Mouse (Mus musculus) adrenal gland, postnatal 36 days (tissue): ENCODE data around the gene Rasip1. TPM values are rescaled to one million over a fixed set of nuclear protein-coding genes. Genes with fewer than 3 reads are reported as not detected.

ENCODE experiments used
- DNase-seq, 2 experiments: peaks; one replicate each; pipeline ENCODE4 v3.0.0; 2021; ENCODE audit warnings: mixed read lengths in 1 of 2
- total RNA-seq, 2 experiments: library from RNA; stranded (reverse); gene quantifications; 2 replicates each; pipeline ENCODE4 v1.2.3; 2021

Rasip1 gene
- total RNA-seq, 2 experiments from 2014 or later, result 18.7 to 26.0 TPM

DNA sequence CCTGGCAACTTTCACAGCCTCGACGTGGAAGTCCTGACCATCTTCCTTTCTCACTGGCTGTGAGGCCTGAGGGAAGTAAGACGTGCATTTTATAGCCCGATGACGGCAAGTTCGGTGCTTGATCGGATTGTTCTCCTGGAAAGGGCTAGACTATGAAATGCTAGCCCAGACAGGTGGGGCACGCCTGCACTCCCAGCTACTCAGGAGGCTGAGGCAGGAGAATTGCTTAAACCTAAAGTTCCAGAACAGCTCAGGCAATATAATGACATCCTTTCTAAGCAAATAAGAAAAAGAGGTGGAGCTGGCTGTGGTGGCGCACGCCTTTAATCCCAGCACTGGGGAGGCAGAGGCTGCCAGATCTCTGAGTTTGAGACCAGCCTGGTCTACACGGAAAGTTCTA, 3.8 kb upstream of the Rasip1 start:
- DNase-seq, result no peak

- DNase-seq, result no peak
Measured at GRCm38 (mm10) chr7:45624718-45625117, 2.6 kb upstream of the Rasip1 start.

- DNase-seq, result no peak
Measured at GRCm38 (mm10) chr7:45625481-45625880, 1.8 kb upstream of the Rasip1 start.

- DNase-seq, result no peak
Measured at GRCm38 (mm10) chr7:45626571-45627076, 664 bp upstream of the Rasip1 start.

DNA sequence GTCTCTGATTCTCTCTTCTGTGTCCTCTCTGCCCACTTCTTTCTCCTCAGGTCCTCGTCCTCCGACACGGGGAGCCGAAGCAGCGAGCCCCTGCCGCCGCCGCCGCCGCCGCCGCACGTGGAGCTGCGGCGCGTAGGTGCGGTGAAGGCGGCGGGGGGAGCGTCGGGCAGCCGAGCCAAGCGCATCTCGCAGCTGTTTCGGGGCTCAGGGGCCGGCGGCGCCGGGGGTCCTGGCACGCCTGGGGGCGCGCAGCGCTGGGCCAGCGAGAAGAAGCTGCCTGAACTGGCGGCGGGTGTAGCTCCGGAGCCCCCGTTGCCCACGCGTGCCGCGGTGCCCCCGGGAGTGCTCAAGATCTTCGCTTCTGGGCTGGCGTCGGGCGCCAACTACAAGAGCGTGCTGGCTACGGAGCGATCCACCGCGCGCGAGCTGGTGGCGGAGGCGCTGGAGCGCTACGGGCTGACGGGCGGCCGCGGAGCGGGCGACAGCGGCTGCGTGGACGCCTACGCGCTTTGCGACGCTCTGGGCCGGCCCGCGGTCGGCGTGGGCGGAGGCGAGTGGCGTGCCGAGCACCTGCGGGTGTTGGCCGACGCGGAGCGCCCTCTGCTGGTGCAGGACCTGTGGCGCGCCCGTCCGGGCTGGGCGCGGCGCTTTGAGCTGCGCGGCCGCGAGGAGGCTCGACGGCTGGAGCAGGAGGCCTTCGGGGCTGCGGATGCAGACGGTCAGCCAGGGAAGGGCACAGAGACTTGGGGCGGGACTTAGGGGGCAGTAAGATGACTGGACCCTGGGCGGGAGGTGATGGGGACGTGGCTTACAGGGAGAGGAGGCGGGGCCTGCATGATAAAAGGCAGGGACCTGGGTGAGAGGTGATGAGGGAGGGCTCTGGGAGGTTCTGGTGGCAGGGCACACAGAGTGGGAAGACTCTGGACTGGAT, 1.3 kb downstream of the Rasip1 start:
- DNase-seq, result peak; percentile 95 to 97

DNA sequence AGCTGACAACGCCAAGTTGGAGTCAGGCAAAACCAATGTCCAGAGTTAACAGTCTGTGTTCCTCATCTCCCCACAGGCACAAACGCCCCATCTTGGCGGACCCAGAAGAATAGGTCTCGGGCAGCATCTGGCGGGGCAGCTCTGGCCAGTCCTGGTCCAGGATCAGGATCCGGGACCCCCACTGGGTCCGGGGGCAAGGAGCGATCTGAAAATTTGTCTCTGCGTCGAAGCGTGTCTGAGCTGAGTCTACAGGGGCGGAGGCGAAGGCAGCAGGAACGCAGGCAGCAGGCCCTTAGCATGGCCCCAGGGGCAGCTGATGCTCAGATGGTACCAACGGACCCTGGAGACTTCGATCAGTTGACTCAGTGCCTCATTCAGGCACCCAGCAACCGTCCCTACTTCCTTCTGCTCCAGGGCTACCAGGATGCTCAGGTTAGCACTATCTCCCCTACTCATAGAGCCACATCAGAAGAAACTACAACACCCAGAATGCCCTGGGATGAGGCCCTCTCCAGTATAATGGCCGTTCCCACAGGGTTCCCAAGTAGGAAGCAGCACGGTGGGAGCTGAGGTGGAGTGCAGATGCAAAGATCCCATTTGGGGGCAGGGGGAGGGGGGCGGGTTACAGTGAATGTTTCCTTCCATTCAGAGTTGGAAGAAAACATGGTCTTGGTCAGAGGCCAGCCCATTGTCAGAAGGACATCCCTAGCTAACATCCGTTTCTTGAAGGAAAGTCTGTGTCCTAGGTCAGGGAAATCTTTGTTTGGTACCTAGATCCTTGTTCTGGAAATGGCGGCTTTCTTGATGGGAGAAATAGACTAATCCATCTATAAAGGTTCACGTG, 3.0 kb downstream of the Rasip1 start:
- DNase-seq, result no peak

DNA sequence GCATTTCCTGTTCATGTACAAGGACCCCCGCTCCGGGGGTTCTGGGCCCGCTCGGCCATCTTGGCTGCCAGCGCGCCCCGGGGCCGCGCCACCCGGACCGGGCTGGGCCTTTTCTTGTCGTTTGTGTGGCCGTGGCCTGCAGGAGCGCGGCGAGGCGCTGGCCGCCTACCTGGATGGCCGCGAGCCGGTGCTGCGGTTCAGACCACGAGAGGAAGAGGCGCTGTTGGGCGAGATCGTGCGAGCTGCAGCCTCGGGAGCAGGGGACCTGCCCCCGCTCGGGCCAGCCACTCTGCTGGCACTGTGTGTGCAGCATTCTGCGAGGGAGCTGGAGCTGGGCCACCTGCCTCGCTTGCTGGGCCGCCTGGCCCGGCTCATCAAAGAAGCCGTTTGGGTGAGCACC, 5.2 kb downstream of the Rasip1 start:
- DNase-seq, result peak in 1 of 2 experiments; percentile 41

GRCm38 (mm10) chr7:45634946-45635681, 7.8 kb downstream of the Rasip1 start:
- DNase-seq, result no peak

DNA sequence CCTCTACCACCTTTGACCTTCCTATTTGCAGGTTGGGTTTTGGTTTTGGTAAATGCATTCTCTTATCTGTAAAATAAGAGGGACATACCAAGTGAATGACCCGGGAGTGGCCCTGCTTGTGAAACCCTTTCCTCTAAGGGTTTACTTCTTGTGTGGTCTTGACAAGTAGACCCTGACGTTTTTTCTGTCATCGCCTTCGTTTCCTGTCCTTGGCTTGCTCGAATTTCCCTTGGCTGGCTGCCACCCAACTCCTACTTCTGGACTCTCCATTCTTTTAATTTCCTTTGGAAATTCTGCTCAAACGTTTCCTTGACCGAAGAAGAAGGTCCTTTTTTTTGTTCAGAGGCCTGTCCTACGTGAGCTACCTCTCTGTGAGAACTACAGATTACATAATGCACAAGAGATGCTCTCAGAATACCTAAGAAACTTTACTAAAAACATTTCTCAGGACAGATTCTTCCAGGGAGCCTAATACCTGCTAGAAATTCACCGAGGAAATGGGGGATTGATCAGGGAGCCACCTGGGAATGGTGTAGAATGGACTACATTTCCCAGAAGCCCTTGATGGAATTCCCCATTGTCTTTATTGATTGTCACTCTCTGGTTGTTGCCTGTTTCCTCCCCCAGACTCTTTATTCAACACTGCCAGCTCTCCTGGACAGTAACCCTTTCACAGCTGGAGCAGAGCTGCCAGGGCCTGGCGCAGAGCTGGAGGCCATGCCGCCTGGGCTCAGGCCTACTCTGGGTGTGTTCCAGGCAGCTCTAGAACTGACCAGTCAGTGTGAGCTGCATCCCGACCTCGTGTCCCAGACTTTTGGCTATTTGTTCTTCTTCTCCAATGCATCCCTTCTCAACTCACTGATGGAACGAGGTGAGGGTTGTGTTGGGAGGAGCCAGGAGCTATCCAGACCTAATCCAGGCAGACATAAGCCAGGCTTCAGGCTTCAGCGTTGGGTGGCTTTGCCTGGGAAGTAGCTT, 8.7 kb downstream of the Rasip1 start:
- peak; percentile 74 to 75 for DNase-seq

GRCm38 (mm10) chr7:45637710-45638109, 10.4 kb downstream of the Rasip1 start:
- no peak for DNase-seq

GRCm38 (mm10) chr7:45638623-45639401, 11.5 kb downstream of the Rasip1 start:
- peak; percentile 93 to 94 for DNase-seq

DNA sequence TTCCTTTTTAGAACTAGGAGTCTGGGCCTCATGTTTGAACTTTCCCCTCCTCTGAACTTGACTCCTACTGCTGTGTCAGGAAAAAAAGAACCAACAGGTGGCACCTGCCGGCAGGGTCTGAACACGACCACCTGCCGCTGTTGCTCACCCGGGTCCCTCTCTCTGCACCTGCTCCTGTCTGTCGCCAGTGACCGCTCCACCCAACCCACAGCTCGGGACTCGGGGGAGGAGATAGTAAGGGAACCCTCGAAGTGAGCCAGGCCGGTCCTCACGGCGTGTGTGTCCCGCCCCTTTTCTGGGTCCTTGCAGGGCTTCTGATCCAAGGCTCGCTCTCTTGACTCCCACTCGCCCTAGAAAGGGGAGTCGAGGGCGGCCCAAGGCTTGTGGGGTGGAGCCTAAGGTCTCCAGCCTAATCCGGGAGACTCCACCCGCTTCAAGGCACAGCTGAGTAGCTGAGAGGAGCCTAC, 12.3 kb downstream of the Rasip1 start, which contains the start of gene Mamstr:
Gene Mamstr, plus strand, starts transcription at position 417 of the 467 bp plus-strand sequence.
- no peak for DNase-seq

DNA sequence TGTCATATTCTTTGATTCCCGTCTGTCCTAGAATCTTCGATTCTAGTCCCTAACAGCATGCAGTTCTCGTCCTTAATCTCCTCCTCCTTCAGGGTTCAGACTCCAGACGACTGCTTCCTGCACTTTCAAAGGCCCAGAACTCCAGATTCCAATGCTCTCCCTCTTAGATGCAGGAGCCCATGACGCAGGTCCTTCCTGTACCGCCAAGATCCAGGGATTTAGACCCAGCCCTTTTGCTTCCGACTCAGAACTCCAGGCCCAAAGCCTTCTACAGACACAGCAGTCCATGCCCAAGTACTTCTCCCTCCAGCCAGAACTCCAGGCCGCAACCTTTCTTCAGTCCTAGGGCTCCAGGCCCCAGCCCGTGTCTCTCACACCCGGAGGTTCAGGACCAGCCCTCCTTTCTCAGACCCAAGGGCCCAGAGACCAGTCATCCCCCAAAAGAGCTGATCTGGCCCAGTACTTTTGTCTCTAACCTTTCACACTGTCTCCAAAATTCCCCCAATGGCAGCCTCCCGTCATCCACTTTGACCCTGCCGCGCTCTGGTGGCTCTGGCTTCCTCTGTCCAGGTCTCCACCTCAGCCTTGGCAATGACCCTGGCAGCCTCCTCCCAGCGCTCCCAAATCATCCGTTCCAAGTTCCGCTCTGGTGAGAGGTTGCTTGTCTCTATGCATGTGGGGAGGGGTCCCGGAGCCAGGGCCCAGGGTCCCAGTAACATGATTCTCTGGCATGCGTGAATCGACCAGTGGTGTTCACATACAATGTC, 13.1 kb downstream of the Rasip1 start:
- DNase-seq, result no peak

DNA sequence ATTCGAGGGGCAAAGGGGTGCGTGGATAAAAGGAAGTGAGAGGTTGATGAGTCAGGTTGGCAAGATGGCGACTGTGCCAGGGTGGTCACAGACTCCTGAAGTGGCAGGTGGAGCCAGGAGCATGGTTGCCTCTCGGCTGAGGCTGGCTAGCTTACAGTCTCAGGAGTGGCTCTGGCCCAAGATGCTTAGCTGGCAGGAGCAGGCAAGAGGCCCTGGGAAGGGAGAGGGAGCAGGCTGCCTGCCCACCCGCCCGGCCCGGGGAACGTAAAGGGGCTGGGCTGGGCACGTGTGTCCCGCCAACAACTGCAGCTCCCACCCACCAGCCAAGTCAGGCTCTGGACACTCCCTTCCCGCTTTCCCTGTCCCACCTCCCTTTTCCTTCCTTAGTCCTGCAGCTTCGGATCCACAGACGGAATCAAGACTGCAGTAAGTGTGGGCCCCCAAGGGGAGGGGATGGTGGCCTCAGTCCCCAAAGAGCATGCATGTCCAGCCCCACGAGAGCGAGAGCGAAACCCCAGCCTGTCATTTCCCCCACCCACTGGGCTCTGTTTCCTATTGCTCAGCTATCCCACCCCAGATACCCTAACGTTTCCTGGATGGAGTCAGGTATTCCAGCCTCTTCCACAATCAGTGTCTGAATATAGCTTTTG, 14.2 kb downstream of the Rasip1 start:
- peak in 1 of 2 experiments; percentile 40 for DNase-seq

DNA sequence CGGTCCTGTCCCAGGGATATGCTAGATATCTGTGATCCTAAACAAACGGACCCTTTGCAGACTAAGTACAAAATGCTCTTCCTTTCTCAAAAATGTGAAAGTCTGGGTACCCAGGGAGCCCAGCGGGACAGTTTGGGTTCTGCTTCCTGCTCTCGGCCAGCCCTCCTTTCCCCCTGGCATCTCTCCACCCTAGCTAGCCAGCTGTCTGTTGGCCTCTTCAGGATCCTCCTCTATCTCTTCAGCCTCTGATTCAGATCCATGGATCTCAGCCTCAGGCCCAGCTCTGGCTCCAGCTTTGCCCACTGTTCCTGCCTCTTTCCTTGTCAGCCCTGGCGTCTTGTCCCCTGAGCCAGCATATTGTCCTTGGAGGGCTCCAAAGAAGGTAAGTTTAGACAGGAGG, 14.8 kb downstream of the Rasip1 start:
- peak in 1 of 2 experiments; percentile 8 for DNase-seq

DNA sequence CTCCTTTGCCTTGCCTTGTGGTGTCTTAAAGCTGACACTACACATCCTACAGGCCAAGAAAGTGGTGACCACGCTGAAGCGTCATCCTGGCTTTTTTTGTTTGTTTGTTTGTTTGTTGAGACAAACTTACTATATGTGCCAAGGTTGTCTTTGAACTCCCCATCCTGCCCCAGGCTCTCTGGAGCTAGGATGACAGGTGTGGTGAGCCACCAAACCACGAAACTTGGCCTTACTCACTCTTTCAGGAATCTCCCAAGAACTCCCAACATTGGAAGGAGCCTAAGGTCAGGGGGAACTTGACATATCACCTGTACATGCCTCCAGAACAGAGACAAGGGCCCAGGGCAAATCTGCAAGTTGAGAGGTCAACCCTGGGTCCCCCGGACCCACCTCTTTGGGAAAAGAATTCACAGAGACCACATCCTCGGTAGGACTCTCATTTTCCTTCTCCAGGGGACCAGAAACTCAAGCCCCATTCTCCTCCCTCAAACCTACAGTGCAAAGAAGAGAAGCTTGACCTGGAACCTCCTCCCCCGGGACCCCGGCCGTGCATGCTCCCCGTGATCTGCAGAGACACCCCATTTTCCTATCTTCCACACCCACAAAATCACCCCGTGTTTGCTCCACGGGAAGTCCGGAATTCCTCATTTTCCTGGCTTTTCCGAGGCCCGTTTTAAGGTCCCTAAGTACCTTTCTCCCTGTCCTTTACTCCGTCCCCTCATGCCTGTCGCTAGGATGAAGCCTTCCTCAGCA, 15.4 kb downstream of the Rasip1 start:
- no peak for DNase-seq

DNA sequence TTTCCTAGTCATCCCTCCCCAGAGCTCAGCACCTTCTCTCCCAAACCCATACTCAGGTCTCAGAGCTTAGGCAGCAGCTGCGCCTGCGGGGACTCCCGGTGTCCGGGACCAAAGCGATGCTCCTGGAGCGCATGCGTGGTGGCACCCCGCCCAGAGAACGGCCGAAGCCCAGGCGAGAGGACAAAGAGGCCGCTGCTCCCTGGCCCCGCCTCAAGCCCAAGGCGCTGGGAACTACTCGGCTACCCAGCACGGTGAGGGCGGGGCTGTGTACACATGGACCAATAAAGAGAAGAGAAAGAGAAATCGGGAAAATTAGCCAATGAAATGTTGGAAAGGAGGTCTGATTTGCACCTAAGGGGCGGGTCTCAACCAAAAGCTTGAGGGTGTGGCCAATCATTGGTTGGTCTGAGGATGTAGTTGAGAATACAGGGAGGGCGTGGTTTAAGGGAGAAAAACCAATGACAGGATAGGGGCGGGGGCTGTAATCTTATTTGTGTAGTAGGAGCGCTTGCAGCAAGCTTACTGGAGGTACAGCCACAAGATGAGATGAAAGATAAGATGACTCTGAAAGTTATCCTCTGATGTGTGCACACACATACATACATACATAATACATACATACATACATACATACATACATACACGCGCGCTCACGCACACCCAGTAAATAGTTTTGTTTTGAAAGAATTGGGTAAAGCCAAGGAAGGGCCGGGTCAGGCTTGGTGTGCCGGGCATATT, 16.3 kb downstream of the Rasip1 start:
- peak; percentile 94 to 97 for DNase-seq
